Mouse (Mus musculus) heart, adult 8-10 months (tissue): ENCODE measurements around the gene Olfr281. TPM values are rescaled to one million over a fixed set of nuclear protein-coding genes. Genes with fewer than 3 reads are reported as not detected.

ENCODE experiments used
- DNase-seq: peaks from one replicate; pipeline ENCODE4 v3.0.0; 2022; ENCODE audit warnings: low spot score
- total RNA-seq, 4 experiments: library from RNA; stranded (reverse); gene quantifications; 2 replicates each; pipeline ENCODE4 v1.2.4; 2022

The Olfr281 gene
- total RNA-seq, 4 experiments from 2014 or later, result not detected

DNA sequence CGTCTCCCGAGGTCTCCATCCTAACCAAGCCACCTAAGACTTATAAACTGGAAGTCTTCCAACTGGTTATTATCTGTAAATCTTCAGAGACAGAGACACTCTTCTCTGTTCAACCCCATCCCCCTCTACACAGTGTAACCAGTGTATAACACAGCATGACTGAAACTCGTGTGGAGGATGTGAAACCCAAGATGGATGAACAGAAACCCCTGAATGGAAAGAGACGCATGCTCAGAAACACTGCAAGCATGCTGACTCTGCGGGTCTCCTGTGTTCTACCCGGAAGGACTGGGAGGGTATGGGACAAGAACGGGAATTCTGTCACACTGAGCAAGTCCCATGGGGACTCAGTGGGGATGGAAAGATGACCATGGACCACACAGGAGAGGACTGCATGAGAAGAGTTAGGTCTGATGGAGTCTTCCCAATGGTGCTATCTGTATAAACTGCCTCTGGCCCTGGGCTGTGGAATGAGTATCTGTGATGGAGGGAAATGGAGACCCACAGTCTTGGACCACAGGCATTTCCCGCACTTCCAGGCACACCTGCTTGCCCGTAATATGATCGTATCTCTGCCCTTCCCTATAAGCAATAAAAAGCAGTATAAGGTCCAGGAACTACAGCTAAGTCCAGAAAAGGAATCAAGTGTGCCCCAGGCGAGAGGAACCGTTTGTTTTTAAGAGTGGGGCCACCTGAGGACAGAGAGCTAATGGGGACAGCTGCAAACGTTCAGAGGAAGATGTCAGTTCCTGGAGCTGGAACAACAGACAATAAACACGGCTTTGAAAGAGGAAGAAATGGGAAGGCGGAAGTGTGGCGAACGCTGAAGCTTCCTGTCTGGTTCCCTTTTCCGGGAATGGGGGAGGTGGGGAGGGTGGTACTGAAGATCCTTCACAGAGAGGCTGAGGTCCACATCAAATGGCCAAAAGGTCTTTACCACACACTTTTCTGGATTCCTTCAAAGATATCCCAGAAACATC lies 31.8 kb downstream of the Olfr281 start:
- peak; percentile 86 for DNase-seq

DNA sequence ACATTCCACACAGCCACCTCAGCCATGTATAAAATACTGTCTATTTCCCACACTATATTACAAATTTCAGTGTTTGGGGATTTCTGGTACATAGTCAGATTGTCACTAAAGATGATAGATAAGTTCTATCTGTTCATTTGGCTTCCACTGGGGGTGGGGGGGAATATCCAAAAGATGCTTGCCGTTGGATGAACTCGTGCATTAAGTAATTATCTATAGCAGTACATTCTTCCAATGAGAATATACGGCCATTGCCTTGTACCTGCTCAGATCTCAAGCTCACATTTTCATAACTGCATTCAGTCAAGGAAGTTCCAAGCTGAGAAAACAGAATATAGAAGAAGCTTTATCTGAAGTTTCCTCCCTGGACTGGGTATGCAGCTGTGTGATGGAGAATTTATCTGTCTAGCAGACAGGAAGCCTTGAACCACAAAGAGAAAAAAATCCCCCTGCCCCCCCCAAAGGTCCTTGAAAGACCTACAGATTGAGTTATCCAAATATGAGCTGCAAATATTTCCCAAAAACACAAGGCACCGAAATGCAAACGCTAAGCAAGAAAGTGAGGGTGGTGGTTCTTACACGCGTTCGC lies 34.1 kb downstream of the Olfr281 start:
- no peak for DNase-seq

DNA sequence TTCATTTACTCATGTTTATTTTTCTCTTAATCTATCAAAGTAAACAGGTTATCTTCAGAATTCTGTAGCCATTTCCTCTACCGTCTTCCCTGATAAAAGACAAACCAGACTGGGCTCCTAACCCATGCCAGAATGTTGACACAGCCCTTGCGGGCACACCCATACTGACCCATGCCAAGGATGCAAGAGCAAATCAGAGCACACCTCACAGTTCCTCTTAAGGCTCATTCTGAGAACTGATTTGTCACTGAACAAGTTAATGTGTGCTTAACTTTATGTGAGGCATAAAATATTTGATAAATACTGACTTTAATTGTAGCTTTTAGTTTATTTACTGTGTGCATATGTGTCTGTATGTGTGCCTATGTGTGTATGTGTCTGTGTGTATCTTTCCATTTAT lies 38.9 kb downstream of the Olfr281 start:
- no peak for DNase-seq

DNA sequence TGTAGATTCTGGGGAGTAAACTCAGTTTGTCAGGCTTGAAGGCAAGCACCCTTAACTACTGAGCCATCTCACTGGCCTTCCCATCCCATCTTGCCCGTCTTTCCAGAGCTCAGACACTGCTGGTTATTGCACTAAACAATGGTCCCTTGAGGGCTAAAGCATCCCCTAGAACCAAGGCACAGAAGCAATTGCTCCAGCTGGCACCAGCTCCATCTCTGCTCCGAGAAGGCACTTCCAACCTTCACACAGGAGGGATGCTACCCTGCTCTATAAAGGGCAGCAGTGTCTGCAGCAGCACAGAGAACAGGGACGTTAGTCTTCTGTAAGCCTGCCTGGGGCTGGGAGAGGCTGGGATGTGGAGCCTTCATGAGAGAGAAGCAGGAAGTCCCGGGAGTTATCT lies 39.7 kb downstream of the Olfr281 start, which contains the start of gene Olfr279:
Gene Olfr279, plus strand, starts transcription at position 301 of the 400 bp plus-strand sequence.
- DNase-seq, result no peak

DNA sequence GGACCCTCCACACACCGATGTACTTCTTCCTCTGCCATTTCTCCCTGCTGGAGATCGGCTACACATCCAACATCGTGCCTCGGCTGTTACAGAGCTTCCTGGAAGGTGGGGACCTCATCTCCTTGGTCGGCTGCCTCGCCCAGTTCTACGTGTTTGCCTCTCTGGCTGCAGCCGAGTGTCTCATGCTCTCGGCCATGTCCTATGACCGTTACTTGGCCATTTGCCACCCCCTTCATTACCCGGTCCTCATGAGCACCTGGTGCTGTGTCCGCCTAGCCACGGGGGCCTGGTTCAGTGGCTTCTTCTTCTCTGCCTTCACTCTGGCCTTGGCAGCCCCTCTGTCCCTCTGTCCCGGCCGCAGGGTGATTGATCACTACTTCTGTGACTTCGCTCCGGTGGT lies 45.2 kb downstream of the Olfr281 start:
- DNase-seq, result no peak

DNA sequence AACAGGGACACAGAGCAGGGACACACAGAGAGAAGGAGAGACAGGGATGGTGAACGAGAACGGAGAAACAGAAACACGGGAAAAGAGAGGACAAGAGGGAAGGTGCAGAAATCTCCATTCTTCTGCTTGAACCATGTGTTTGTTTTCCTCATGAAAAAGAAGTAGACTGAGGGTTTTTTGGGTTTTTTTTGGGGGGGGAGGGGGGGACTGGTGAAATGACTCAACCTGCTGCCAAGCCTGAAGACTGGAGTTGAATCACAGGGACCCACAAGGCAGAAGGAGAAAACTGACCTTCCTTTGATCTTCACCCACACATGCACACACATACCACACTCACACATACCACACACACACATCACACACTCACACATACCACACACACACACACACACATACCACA lies 50.9 kb downstream of the Olfr281 start:
- DNase-seq, result no peak

DNA sequence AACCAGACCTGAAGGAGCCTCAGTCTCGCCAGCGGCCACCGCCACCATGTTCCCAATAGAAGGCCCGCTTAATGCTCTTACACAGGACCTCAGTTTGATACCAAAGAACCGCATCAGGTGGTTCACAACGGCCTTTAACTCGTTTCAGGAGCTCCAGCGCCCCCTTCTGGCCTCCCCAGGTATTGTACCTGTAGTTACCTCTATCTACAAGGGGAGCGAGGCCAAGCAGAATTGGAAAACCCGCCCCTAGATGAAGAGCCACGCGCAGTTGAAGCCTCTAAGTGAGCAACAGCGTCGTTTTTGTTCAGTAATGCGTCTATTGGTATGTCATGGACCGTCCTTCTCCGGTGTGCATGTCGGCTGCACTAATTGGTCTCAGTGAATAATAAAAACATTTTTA lies 52.1 kb downstream of the Olfr281 start:
- peak; percentile 68 for DNase-seq

DNA sequence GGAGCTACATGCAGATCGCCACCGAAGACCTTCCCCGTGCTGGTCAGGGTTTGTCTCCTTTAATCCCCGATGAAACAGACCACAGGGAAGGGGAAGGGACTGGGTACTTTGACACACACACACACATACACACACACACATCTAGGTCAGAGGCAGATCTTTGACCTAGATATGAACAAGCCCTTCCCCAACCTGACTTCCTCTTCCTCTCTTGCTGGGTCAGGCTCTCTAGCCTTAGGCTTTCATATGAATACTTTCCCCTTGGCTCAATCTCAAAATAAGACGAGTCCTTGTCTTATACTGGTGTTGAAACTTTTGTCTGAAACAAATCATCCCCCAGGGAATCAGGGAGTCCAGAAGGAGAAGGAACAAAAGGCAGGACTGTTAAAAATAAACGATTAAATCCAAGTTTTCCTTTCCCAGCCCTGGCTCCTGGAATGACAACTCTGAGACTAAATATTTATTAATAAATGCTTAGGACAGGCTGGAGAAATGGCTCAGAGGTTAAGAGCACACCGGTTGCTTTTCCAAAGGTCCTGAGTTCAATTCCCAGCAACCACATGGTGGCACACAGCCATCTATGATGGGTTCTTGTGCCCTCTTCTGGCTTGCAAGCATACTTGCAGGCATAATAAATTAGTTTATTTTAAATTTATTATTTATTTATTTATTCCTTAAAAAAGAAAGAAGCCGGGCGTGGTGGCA lies 54.0 kb downstream of the Olfr281 start:
- peak; percentile 60 for DNase-seq

DNA sequence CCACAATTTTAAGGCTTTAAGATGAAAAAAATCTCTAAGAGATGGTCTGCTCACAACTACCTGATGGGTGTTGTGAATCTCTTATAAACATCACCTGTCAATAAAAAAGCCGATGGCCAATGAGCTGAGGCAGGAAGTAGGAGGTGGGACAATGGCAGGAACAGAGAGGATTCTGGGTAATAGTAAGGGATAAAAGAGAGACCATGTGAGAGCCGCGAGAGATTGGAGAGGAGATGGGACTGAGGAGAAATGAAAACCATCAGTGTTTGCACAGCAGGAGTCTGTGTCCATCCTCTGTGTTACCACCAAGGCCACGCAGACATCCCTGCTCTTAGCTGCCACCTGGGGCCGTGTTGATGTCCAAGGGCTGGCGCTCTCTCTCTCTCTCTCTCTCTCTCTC lies 54.9 kb downstream of the Olfr281 start:
- DNase-seq, result no peak

DNA sequence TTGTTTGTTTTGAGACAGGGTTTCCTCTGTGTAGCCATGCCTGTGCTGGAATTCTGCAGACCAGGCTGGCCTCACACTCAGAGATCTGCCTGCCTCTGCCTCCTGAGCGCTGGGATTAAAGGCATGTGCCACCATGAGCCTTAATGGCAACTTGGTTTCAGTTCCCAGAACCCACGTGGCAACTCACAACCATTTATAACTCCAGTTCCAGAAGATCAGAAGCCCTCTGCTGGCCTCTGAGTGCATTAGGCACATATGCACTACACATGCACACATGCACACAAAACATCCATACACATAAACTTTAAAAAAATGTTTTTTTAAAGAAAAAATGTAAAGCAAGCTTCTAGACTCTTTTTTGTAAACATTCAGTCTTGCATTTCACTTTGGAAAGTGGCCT lies 57.0 kb downstream of the Olfr281 start:
- no peak for DNase-seq

Other genes with a start within 250 kb of the Olfr281 start
- gene Gm44579, start 231.6 kb upstream of the Olfr281 start, total RNA-seq, result not detected
- not detected for gene Olfr287, start 231.5 kb upstream of the Olfr281 start, total RNA-seq
- not detected for gene Olfr286, start 218.1 kb upstream of the Olfr281 start, total RNA-seq
- not detected for gene H1fnt, start 195.3 kb upstream of the Olfr281 start, total RNA-seq
- gene Zfp641, start 156.4 kb upstream of the Olfr281 start, total RNA-seq, result 1 to 10 TPM; 5.4 to 6.8 (median 6.5) TPM
- not detected for gene Olfr285, start 135.2 kb upstream of the Olfr281 start, total RNA-seq
- gene Olfr284, start 111.6 kb upstream of the Olfr281 start, total RNA-seq, result not detected
- gene Olfr283, start 71.6 kb upstream of the Olfr281 start, total RNA-seq, result not detected
- not detected for gene Olfr282, start 21.4 kb upstream of the Olfr281 start, total RNA-seq
- not detected for gene OR5BS1P, start 17.3 kb downstream of the Olfr281 start, total RNA-seq
- not detected for gene Lalba, start 30.1 kb downstream of the Olfr281 start, total RNA-seq
- not detected for gene Olfr279, start 39.8 kb downstream of the Olfr281 start, total RNA-seq
- gene Kansl2, start 81.7 kb downstream of the Olfr281 start, total RNA-seq, result 10 to 100 TPM; 77.7 to 87.7 (median 81.1) TPM
- gene Ccnt1, start 118.3 kb downstream of the Olfr281 start, total RNA-seq, result 10 to 100 TPM; 26.7 to 34.8 (median 30.0) TPM
- 1 to 10 TPM; 1.6 to 4.2 (median 2.3) TPM for gene 4930415O20Rik, start 118.4 kb downstream of the Olfr281 start, total RNA-seq
- 100 to 1,000 TPM; 136 to 213 (median 183) TPM for gene Adcy6, start 157.5 kb downstream of the Olfr281 start, total RNA-seq
- gene Cacnb3, start 178.3 kb downstream of the Olfr281 start, total RNA-seq, result 1 to 10 TPM; 2.0 to 2.8 (median 2.6) TPM
- gene Ddx23, start 210.3 kb downstream of the Olfr281 start, total RNA-seq, result 10 to 100 TPM; 53.2 to 61.7 (median 56.4) TPM
- 1 to 10 TPM in 3 of 4 experiments, under 1 TPM in 1; 1.00 to 2.1 (median 1.2) TPM for gene Rnd1, start 224.9 kb downstream of the Olfr281 start, total RNA-seq